Comparison of ENCODE assay signal across 8 mouse cellular contexts in genomic region chr11:97082977-97083376, GRCm38 (mm10). TPM values are rescaled to one million over a fixed set of nuclear protein-coding genes. Genes with fewer than 3 reads are reported as not detected.
A peak's percentile ranks its signal among the peaks of the same experiment; 100 is the strongest.
DNase-seq lines count a peak whose midpoint lies in the region; ATAC-seq and TF ChIP-seq lines count a peak whose summit lies in the region.

No protein-coding gene starts in this region.

- intact Hi-C loops in heart, adult 2 months (cut with DNase I) = no loop called here

- H3K4me1 ChIP-seq in ES-E14 (ENCODE audit: control insufficient read depth in 2 of 2, insufficient read depth in 2 of 2, low read length in 2 of 2, poor library complexity in 1 of 2) = peaks cover 3 to 10% of the 10 kb centered on the region in 2 experiments; a peak in 3 of 4 replicates
- H3K4me1 ChIP-seq in heart, adult 2 months (ENCODE audit: control insufficient read depth, insufficient read depth, low read length) = no peaks in the 10 kb centered on the region; the same call in 1 of the 2 replicates
- no peaks in the 10 kb centered on the region for H3K4me1 ChIP-seq in forebrain, embryonic 13.5 days

- no peak for TF ChIP-seq POLR2A in heart, adult 2 months (IDR thresholded peaks at IDR 0.05; ENCODE audit: insufficient read depth, low read depth, low read length)

- no peak for TF ChIP-seq EP300 in heart, adult 2 months (IDR thresholded peaks at IDR 0.05; ENCODE audit: insufficient read depth, low read depth, low read length)

- in situ Hi-C loops in ES-E14 (cut with MboI; ENCODE audit: low sequenced_read_pairs in 2 of 2, unreplicated experiment in 2 of 2) = no loop called here

- H3K4me2 ChIP-seq in forebrain, embryonic 13.5 days = no peak overlapping the region

- H3K4me3 ChIP-seq in ES-E14 (ENCODE audit: insufficient read depth in 1 of 2, low read depth in 1 of 2, low read length in 2 of 2, poor library complexity in 1 of 2, severe bottlenecking in 1 of 2) = no peak overlapping the region
- no peak overlapping the region for H3K4me3 ChIP-seq in heart, adult 2 months
- H3K4me3 ChIP-seq in forebrain, embryonic 13.5 days = no peak overlapping the region

- H3K9ac ChIP-seq in ES-E14 (ENCODE audit: insufficient read depth, low read depth, low read length, poor library complexity, severe bottlenecking) = no peak overlapping the region
- H3K9ac ChIP-seq in heart, adult 2 months (ENCODE audit: low read depth, low read length) = no peak overlapping the region
- H3K9ac ChIP-seq in forebrain, embryonic 13.5 days = no peak overlapping the region

- H3K79me2 ChIP-seq in heart, adult 2 months (replicated peaks; ENCODE audit: control insufficient read depth, insufficient read depth, low read length) = no peaks in the 10 kb centered on the region

- WGBS in heart, adult 2 months = 30% methylated on average over 11 of the region's 11 CpGs
- WGBS in forebrain, embryonic 13.5 days = 48% methylated on average over 11 of the region's 11 CpGs

- H3K27me3 ChIP-seq in heart, adult 2 months (ENCODE audit: control insufficient read depth, insufficient read depth, low read length) = no peaks in the 10 kb centered on the region
- 0 out of 2 replicates have a peak, but pooled peaks cover 4% of the 10 kb centered on the region for H3K27me3 ChIP-seq in forebrain, embryonic 13.5 days

- DNase-seq in left cerebral cortex, adult 11 months (ENCODE audit: low spot score) = peak; percentile 36
- DNase-seq in left cerebral cortex, adult 8-10 months (ENCODE audit: low spot score in 2 of 2) = no peak
- peak; percentile 50 for DNase-seq in ES-E14 (ENCODE audit: low read depth, low spot score)
- DNase-seq in c-Kit-positive CD71-positive TER-119-positive erythroid progenitor cells, embryonic 14.5 days (ENCODE audit: low spot score) = peak; percentile 64
- peak; percentile 18 to 25 for DNase-seq in heart, adult 2 months
- peak; percentile 58 to 69 for DNase-seq in kidney, postnatal 4 days

- ATAC-seq in megakaryocyte-erythroid progenitor cell, adult 5-6 weeks (replicated peaks; ENCODE audit: low FRiP score, low TSS enrichment, poor library complexity, severe bottlenecking) = peak; percentile 37
- ATAC-seq in forebrain, embryonic 13.5 days = no peak

- H3K36me3 ChIP-seq in ES-E14 (ENCODE audit: control insufficient read depth, insufficient read depth, low read length, poor library complexity, severe bottlenecking) = no peaks in the 10 kb centered on the region
- no peaks in the 10 kb centered on the region for H3K36me3 ChIP-seq in heart, adult 2 months (ENCODE audit: control insufficient read depth, insufficient read depth, low read length)
- H3K36me3 ChIP-seq in forebrain, embryonic 13.5 days (ENCODE audit: poor library complexity, severe bottlenecking) = no peaks in the 10 kb centered on the region

- no peak overlapping the region for H3K27ac ChIP-seq in ES-E14 (ENCODE audit: insufficient read depth, low read depth, low read length, poor library complexity, severe bottlenecking)
- no peak overlapping the region for H3K27ac ChIP-seq in heart, adult 2 months
- H3K27ac ChIP-seq in forebrain, embryonic 13.5 days = no peak overlapping the region

- peak; percentile 75 for TF ChIP-seq CTCF in heart, adult 2 months (IDR thresholded peaks at IDR 0.05)

- H3K9me3 ChIP-seq in ES-E14 (ENCODE audit: control insufficient read depth, insufficient read depth, low read depth, low read length) = no peaks in the 10 kb centered on the region
- H3K9me3 ChIP-seq in forebrain, embryonic 13.5 days (replicated peaks) = no peaks in the 10 kb centered on the region

TF ChIP-seq in ES-E14, 5 proteins besides CTCF, POLR2A, EP300 and RAD21:
- TF ChIP-seq ZC3H11A (IDR thresholded peaks at IDR 0.05; ENCODE audit: borderline replicate concordance, low read depth, low read length) = no peak; the same call in 1 of the 2 replicates
- TF ChIP-seq CHD2 (IDR thresholded peaks at IDR 0.05; ENCODE audit: low read depth, low read length) = no peak
- no peak for TF ChIP-seq ZNF384 (IDR thresholded peaks at IDR 0.05; ENCODE audit: low read depth, low read length)
- no peak for TF ChIP-seq HCFC1 (IDR thresholded peaks at IDR 0.05; ENCODE audit: borderline replicate concordance, insufficient read depth, low read length)
- no peak for TF ChIP-seq MAFK (IDR thresholded peaks at IDR 0.05; ENCODE audit: insufficient read depth, low read depth, low read length)

RNA-seq across cellular contexts. Expression of gene Tbx21, which starts 32.2 kb away (rescaled TPM):
- total RNA-seq in left cerebral cortex, adult 8-10 months (2022) = under 1 TPM; 0.14 to 0.37 (median 0.23) TPM
- 0.27 and 0.32 TPM in 2 replicates for total RNA-seq in ES-E14 (2012; rRNA removed)
- total RNA-seq in heart, adult 2 months (2021) = not detected
- 0.15 and 0.45 TPM in 2 replicates for polyA plus RNA-seq in heart, adult 2 months (2012; rRNA removed)
- 0.96 and 1.9 TPM in 2 replicates for total RNA-seq in megakaryocyte-erythroid progenitor cell, adult 5-6 weeks (2014; fragmentation: Nextera tagmentation)
- 0.30 and 0.61 TPM in 2 replicates for total RNA-seq in megakaryocyte-erythroid progenitor cell, adult 5-6 weeks (2017)
- polyA plus RNA-seq in forebrain, embryonic 13.5 days (2015; fragmentation: Nextera tagmentation; extraction: Ambion mirVana) = 0.27 and 0.31 TPM in 2 replicates

RNA-seq across cellular contexts. Expression of gene Osbpl7, which starts 32.5 kb away (rescaled TPM):
- 10 to 100 TPM; 14.1 to 19.1 (median 15.4) TPM for total RNA-seq in left cerebral cortex, adult 8-10 months (2022)
- total RNA-seq in ES-E14 (2012; rRNA removed) = 6.6 and 7.2 TPM in 2 replicates
- total RNA-seq in heart, adult 2 months (2021) = 1 to 10 TPM; 4.1 to 4.4 TPM
- 5.0 and 7.0 TPM in 2 replicates for polyA plus RNA-seq in heart, adult 2 months (2012; rRNA removed)
- total RNA-seq in megakaryocyte-erythroid progenitor cell, adult 5-6 weeks (2014; fragmentation: Nextera tagmentation) = 14.2 and 15.0 TPM in 2 replicates
- 23.5 and 25.3 TPM in 2 replicates for total RNA-seq in megakaryocyte-erythroid progenitor cell, adult 5-6 weeks (2017)
- polyA plus RNA-seq in forebrain, embryonic 13.5 days (2015; fragmentation: Nextera tagmentation; extraction: Ambion mirVana) = 7.8 and 8.7 TPM in 2 replicates

RNA-seq across cellular contexts. Expression of gene Mrpl10, which starts 41.6 kb away (rescaled TPM):
- 10 to 100 TPM; 72.0 to 83.9 (median 75.5) TPM for total RNA-seq in left cerebral cortex, adult 8-10 months (2022)
- 55.3 and 70.3 TPM in 2 replicates for total RNA-seq in ES-E14 (2012; rRNA removed)
- 10 to 100 TPM; 76.4 to 87.2 TPM for total RNA-seq in heart, adult 2 months (2021)
- polyA plus RNA-seq in heart, adult 2 months (2012; rRNA removed) = 91.4 and 98.6 TPM in 2 replicates
- total RNA-seq in megakaryocyte-erythroid progenitor cell, adult 5-6 weeks (2014; fragmentation: Nextera tagmentation) = 38.6 and 49.6 TPM in 2 replicates
- total RNA-seq in megakaryocyte-erythroid progenitor cell, adult 5-6 weeks (2017) = 23.6 and 24.8 TPM in 2 replicates
- polyA plus RNA-seq in forebrain, embryonic 13.5 days (2015; fragmentation: Nextera tagmentation; extraction: Ambion mirVana) = 59.3 and 60.7 TPM in 2 replicates

RNA-seq across cellular contexts. Expression of gene Lrrc46, which starts 41.8 kb away (rescaled TPM):
- under 1 TPM in 3 of 4 experiments, not detected in 1; 0.28 to 0.91 (median 0.72) TPM for total RNA-seq in left cerebral cortex, adult 8-10 months (2022)
- total RNA-seq in ES-E14 (2012; rRNA removed) = 0.42 and 0.54 TPM in 2 replicates
- total RNA-seq in heart, adult 2 months (2021) = under 1 TPM in 1 of 2 experiments, not detected in 1; 0.18 TPM
- polyA plus RNA-seq in heart, adult 2 months (2012; rRNA removed) = 0.50 and 1.0 TPM in 2 replicates
- total RNA-seq in megakaryocyte-erythroid progenitor cell, adult 5-6 weeks (2014; fragmentation: Nextera tagmentation) = 1.7 TPM in 1 of 2 replicates, not detected in the other
- total RNA-seq in megakaryocyte-erythroid progenitor cell, adult 5-6 weeks (2017) = 0.11 TPM in 1 of 2 replicates, not detected in the other
- polyA plus RNA-seq in forebrain, embryonic 13.5 days (2015; fragmentation: Nextera tagmentation; extraction: Ambion mirVana) = 3.0 and 3.6 TPM in 2 replicates

RNA-seq across cellular contexts. Expression of gene Scrn2, which starts 53.2 kb away (rescaled TPM):
- 1 to 10 TPM; 5.0 to 6.1 (median 5.4) TPM for total RNA-seq in left cerebral cortex, adult 8-10 months (2022)
- 16.5 and 22.2 TPM in 2 replicates for total RNA-seq in ES-E14 (2012; rRNA removed)
- 10 to 100 TPM; 12.6 TPM for total RNA-seq in heart, adult 2 months (2021)
- polyA plus RNA-seq in heart, adult 2 months (2012; rRNA removed) = 13.0 and 16.3 TPM in 2 replicates
- total RNA-seq in megakaryocyte-erythroid progenitor cell, adult 5-6 weeks (2014; fragmentation: Nextera tagmentation) = 12.4 and 17.7 TPM in 2 replicates
- 26.1 and 32.6 TPM in 2 replicates for total RNA-seq in megakaryocyte-erythroid progenitor cell, adult 5-6 weeks (2017)
- polyA plus RNA-seq in forebrain, embryonic 13.5 days (2015; fragmentation: Nextera tagmentation; extraction: Ambion mirVana) = 22.8 and 23.0 TPM in 2 replicates

Comparison
In these comparisons a context has a peak if more than half of its experiments do, and no peak if none do; other contexts are left out.
1. DNase-seq: peak in left cerebral cortex, adult 11 months (single experiment), ES-E14 (single experiment), c-Kit-positive CD71-positive TER-119-positive erythroid progenitor cells, embryonic 14.5 days (single experiment), heart, adult 2 months (2 of 2) and kidney, postnatal 4 days (2 of 2); none in left cerebral cortex, adult 8-10 months (0 of 2).